Mouse (Mus musculus) ES-E14 (cell line): ENCODE measurements at regions not wholly inside any gene's neighbourhood (a gene's known extent, or its start where the extent isn't known, plus 50 kb on each side); places are given as distances from the start of the nearest gene placed in this dataset.

Experiments
- HCFC1 ChIP-seq: IDR thresholded peaks from 2 replicates; pipeline ENCODE4 v1.6.1; 2012; ENCODE audit warnings: low read length, inconsistent platforms, borderline replicate concordance; ENCODE audit not compliant: insufficient read depth
- MAFK ChIP-seq: IDR thresholded peaks from 2 replicates; pipeline ENCODE4 v1.6.1; 2014; ENCODE audit warnings: mild to moderate bottlenecking, low read depth, low read length, inconsistent platforms; ENCODE audit not compliant: insufficient read depth

GRCm38 (mm10) chr6:67887586-67887985, 352.0 kb upstream of the Tacstd2 start:
- no peak for TF ChIP-seq HCFC1
- TF ChIP-seq MAFK = no peak
